Comparison of ENCODE assay signal across 10 mouse cellular contexts in the genomic region with DNA sequence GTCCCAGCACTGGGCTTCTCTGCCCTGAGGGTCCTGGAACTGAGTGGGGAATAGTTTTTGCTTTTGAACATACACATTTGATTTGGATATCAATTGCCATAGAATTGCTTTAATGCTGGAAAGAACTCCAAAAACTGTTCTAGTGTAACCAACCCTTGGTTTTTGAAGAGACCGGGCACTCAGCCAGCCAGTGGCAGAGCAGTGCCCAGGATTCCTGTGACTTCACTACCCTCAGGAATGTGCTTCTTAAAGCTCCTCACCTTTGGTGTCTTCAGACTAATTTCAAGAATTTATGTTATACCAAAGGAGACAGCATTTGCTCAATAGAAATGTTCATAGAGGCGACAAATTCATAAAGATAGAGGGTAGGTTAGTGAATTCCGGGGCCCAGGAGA. TPM values are rescaled to one million over a fixed set of nuclear protein-coding genes. Genes with fewer than 3 reads are reported as not detected.
DNase-seq lines count a peak whose midpoint lies in the region; ATAC-seq and TF ChIP-seq lines count a peak whose summit lies in the region.
"Had no signal": no experiment of that assay in that cellular context is flagged by ENCODE, and none has a peak within 500 bp of the region (broad histone marks: within the 10 kb centered on the region; RNA-seq: fewer than 3 reads in every experiment).

No protein-coding gene starts in this region.

- H3K4me2 ChIP-seq in hindbrain, embryonic 16.5 days (ENCODE audit: low read length): no peak overlapping the region
- peak overlapping the region; percentile 56 for H3K4me2 ChIP-seq in lung, embryonic 14.5 days

- no peak overlapping the region for H3K4me3 ChIP-seq in hindbrain, embryonic 16.5 days (ENCODE audit: low read length)
- H3K4me3 ChIP-seq in lung, embryonic 14.5 days (ENCODE audit: low read depth, low read length): no peak overlapping the region

- H3K27ac ChIP-seq in hindbrain, embryonic 16.5 days (ENCODE audit: low read depth, low read length): peak overlapping the region; percentile 60
- H3K27ac ChIP-seq in lung, embryonic 14.5 days (ENCODE audit: low read depth): peak overlapping the region; percentile 99

- intact Hi-C loops in gastrocnemius, postnatal 36 days (cut with DNase I): no loop called here

- peak; percentile 37 for DNase-seq in gastrocnemius, postnatal 10 days
- DNase-seq in gastrocnemius, postnatal 36 days: no peak
- DNase-seq in adipocyte (ENCODE audit: low spot score): peak; percentile 64
- peak; percentile 71 for DNase-seq in lung, embryonic 14.5 days
- no peak for DNase-seq in layer of hippocampus, adult 8-10 months (ENCODE audit: low spot score in 2 of 2)
- DNase-seq in thymus, postnatal 25 days: no peak
- DNase-seq in urinary bladder, postnatal 25 days (ENCODE audit: low spot score): no peak

- no peaks in the 10 kb centered on the region for H3K9me3 ChIP-seq in hindbrain, embryonic 16.5 days (ENCODE audit: control insufficient read depth, low read length)
- H3K9me3 ChIP-seq in lung, embryonic 14.5 days (ENCODE audit: low read depth, low read length): no peaks in the 10 kb centered on the region

- peaks cover 9% of the 10 kb centered on the region for H3K4me1 ChIP-seq in hindbrain, embryonic 16.5 days (ENCODE audit: control insufficient read depth, insufficient read depth, low read depth, low read length)
- peaks cover 36% of the 10 kb centered on the region for H3K4me1 ChIP-seq in lung, embryonic 14.5 days (ENCODE audit: insufficient read depth)

- no peaks in the 10 kb centered on the region for H3K27me3 ChIP-seq in hindbrain, embryonic 16.5 days (replicated peaks; ENCODE audit: control insufficient read depth, insufficient read depth, low read length)
- no peaks in the 10 kb centered on the region for H3K27me3 ChIP-seq in lung, embryonic 14.5 days (ENCODE audit: insufficient read depth, low read length)

- no peak overlapping the region for H3K9ac ChIP-seq in hindbrain, embryonic 16.5 days (ENCODE audit: low read depth, low read length)
- 0 out of 2 replicates have a peak overlapping the region, but pooled peaks have one; percentile 42 for H3K9ac ChIP-seq in lung, embryonic 14.5 days

- H3K36me3 ChIP-seq in hindbrain, embryonic 16.5 days (ENCODE audit: control insufficient read depth, insufficient read depth, low read length): no peaks in the 10 kb centered on the region
- peaks cover 7% of the 10 kb centered on the region for H3K36me3 ChIP-seq in lung, embryonic 14.5 days (ENCODE audit: insufficient read depth)

- no peak for TF ChIP-seq CTCF in lung, embryonic 14.5 days (IDR thresholded peaks at IDR 0.05; ENCODE audit: low read depth)

- 0 out of 2 replicates have a peak, but pooled peaks have one; percentile 9 for ATAC-seq in hindbrain, embryonic 16.5 days
- no peak for ATAC-seq in lung, embryonic 14.5 days (ENCODE audit: insufficient read depth)

- WGBS in hindbrain, embryonic 16.5 days: 72% methylated on average over 3 of the region's 3 CpGs
- 48% methylated on average over 3 of the region's 3 CpGs for WGBS in lung, embryonic 14.5 days

RNA-seq across cellular contexts. Expression of gene Ston1, which starts 33.1 kb away (rescaled TPM):
- 10 to 100 TPM; 14.8 to 15.2 TPM for total RNA-seq in gastrocnemius, postnatal 10 days (2021)
- 1 to 10 TPM; 6.0 to 6.1 TPM for total RNA-seq in gastrocnemius, postnatal 36 days (2021)
- 1.7 and 2.1 TPM in 2 replicates for polyA plus RNA-seq in hindbrain, embryonic 16.5 days (2015; fragmentation: Nextera tagmentation; extraction: Ambion mirVana)
- 11.0 and 11.7 TPM in 2 replicates for polyA plus RNA-seq in lung, embryonic 14.5 days (2014; fragmentation: Nextera tagmentation; extraction: Ambion mirVana)
- total RNA-seq in layer of hippocampus, adult 8-10 months (2022): 10 to 100 TPM; 11.3 to 16.7 (median 15.4) TPM
- total RNA-seq: neutrophil, adult 5-6 weeks had no signal

RNA-seq across cellular contexts. Expression of gene Gtf2a1l, which starts 37.9 kb away (rescaled TPM):
- total RNA-seq in gastrocnemius, postnatal 10 days (2021): not detected
- not detected for total RNA-seq in gastrocnemius, postnatal 36 days (2021)
- polyA plus RNA-seq in hindbrain, embryonic 16.5 days (2015; fragmentation: Nextera tagmentation; extraction: Ambion mirVana): 0.25 and 0.35 TPM in 2 replicates
- polyA plus RNA-seq in lung, embryonic 14.5 days (2014; fragmentation: Nextera tagmentation; extraction: Ambion mirVana): not detected in 2 replicates
- under 1 TPM in 1 of 4 experiments, not detected in 3; 0.34 TPM for total RNA-seq in layer of hippocampus, adult 8-10 months (2022)
- polyA plus RNA-seq: embryonic facial prominence, embryonic 11.5 days had no signal

Comparison
In these comparisons a context has a peak if more than half of its experiments do, and no peak if none do; other contexts are left out.
1. DNase-seq: peak in gastrocnemius, postnatal 10 days (single experiment), adipocyte (single experiment) and lung, embryonic 14.5 days (single experiment); none in gastrocnemius, postnatal 36 days (0 of 2), layer of hippocampus, adult 8-10 months (0 of 2), thymus, postnatal 25 days (single experiment) and urinary bladder, postnatal 25 days (single experiment).